In genomic region chr3:123386157-123386780, GRCm38 (mm10) we compare ENCODE assay signal across 8 mouse cellular contexts. TPM values are rescaled to one million over a fixed set of nuclear protein-coding genes. Genes with fewer than 3 reads are reported as not detected.
DNase-seq lines count a peak whose midpoint lies in the region; ATAC-seq and TF ChIP-seq lines count a peak whose summit lies in the region.
"Not testable (repeated sequence)": the region's sequence is repeated elsewhere in the genome, so short reads cannot be mapped to it uniquely, and the experiment has no call there.

No protein-coding gene starts in this region.

- DNase-seq in heart, adult 2 months; lung, adult 2 months; stomach, postnatal 0 days (ENCODE audit: low spot score): not testable (repeated sequence)
- DNase-seq in layer of hippocampus, adult 9-11 months, result peak; percentile 20

- TF ChIP-seq EP300 in heart, adult 2 months (IDR thresholded peaks at IDR 0.05; ENCODE audit: insufficient read depth, low read depth, low read length); stomach, postnatal 0 days (optimal IDR thresholded peaks at IDR 0.05): not testable (repeated sequence)

- TF ChIP-seq POLR2A in bone marrow macrophage, adult 2 months (IDR thresholded peaks at IDR 0.05; ENCODE audit: borderline replicate concordance, low read depth, low read length); heart, adult 2 months (IDR thresholded peaks at IDR 0.05; ENCODE audit: insufficient read depth, low read depth, low read length); lung, adult 2 months (IDR thresholded peaks at IDR 0.05; ENCODE audit: borderline replicate concordance, extremely low read depth, low read depth, low read length): not testable (repeated sequence)

- WGBS in embryonic facial prominence, embryonic 15.5 days, result 23% methylated on average over 12 of the region's 12 CpGs
- 17% methylated on average over 12 of the region's 12 CpGs for whole genome bisulfite sequencing in heart, adult 2 months
- 13% methylated on average over 12 of the region's 12 CpGs for WGBS in hindbrain, embryonic 16.5 days
- WGBS in lung, adult 2 months, result 25% methylated on average over 12 of the region's 12 CpGs
- WGBS in midbrain, embryonic 16.5 days, result 15% methylated on average over 12 of the region's 12 CpGs
- 16% methylated on average over 12 of the region's 12 CpGs for WGBS in stomach, postnatal 0 days

- H3K9ac ChIP-seq in embryonic facial prominence, embryonic 15.5 days, result 0 out of 2 replicates have a peak overlapping the region, but pooled peaks have one; percentile 74
- H3K9ac ChIP-seq in heart, adult 2 months (ENCODE audit: low read depth, low read length), result peak overlapping the region; percentile 39; the same call in 1 of the 2 replicates
- peak overlapping the region; percentile 53 for H3K9ac ChIP-seq in hindbrain, embryonic 16.5 days (ENCODE audit: low read depth, low read length)
- peak overlapping the region; percentile 27; the same call in 1 of the 2 replicates for H3K9ac ChIP-seq in midbrain, embryonic 16.5 days (ENCODE audit: low read depth, low read length)
- H3K9ac ChIP-seq in stomach, postnatal 0 days (ENCODE audit: low read length), result peak overlapping the region; percentile 28

- peak; percentile 49; the same call in 1 of the 2 replicates for ATAC-seq in embryonic facial prominence, embryonic 15.5 days (ENCODE audit: insufficient number of reproducible peaks, low FRiP score, low TSS enrichment, low read depth)
- ATAC-seq in hindbrain, embryonic 16.5 days, result peak; percentile 85
- peak; percentile 84 for ATAC-seq in midbrain, embryonic 16.5 days
- peak; percentile 71 for ATAC-seq in stomach, postnatal 0 days (ENCODE audit: low FRiP score, low TSS enrichment)

- peak overlapping the region; percentile 95 for H3K4me3 ChIP-seq in bone marrow macrophage, adult 2 months (ENCODE audit: insufficient read depth, low read length)
- peak overlapping the region; percentile 69 for H3K4me3 ChIP-seq in embryonic facial prominence, embryonic 15.5 days (replicated peaks)
- H3K4me3 ChIP-seq in heart, adult 2 months, result peak overlapping the region; percentile 87
- peak overlapping the region; percentile 61 for H3K4me3 ChIP-seq in hindbrain, embryonic 16.5 days (ENCODE audit: low read length)
- H3K4me3 ChIP-seq in lung, adult 2 months (replicated peaks; ENCODE audit: extremely low read depth, low read depth, low read length), result peak overlapping the region; percentile 97
- peak overlapping the region; percentile 75 for H3K4me3 ChIP-seq in midbrain, embryonic 16.5 days (ENCODE audit: low read depth, low read length)
- peak overlapping the region; percentile 74 for H3K4me3 ChIP-seq in stomach, postnatal 0 days (ENCODE audit: low read depth, low read length)

- H3K27ac ChIP-seq in bone marrow macrophage, adult 2 months (ENCODE audit: insufficient read depth, low read depth, low read length), result peak overlapping the region; percentile 47
- H3K27ac ChIP-seq in embryonic facial prominence, embryonic 15.5 days (replicated peaks), result peak overlapping the region; percentile 85
- peak overlapping the region; percentile 66 for H3K27ac ChIP-seq in heart, adult 2 months
- H3K27ac ChIP-seq in hindbrain, embryonic 16.5 days (ENCODE audit: low read depth, low read length), result peak overlapping the region; percentile 88
- H3K27ac ChIP-seq in midbrain, embryonic 16.5 days (ENCODE audit: low read length), result peak overlapping the region; percentile 92
- peak overlapping the region; percentile 77 for H3K27ac ChIP-seq in stomach, postnatal 0 days (replicated peaks)

- intact Hi-C loops in heart, adult 2 months (cut with DNase I), result loop anchor here (10.0 kb wide), 1 partner anchor 1111 kb away; the partner anchor contains the start of gene Dnttip2

- not testable (repeated sequence) for H3K27me3 ChIP-seq in embryonic facial prominence, embryonic 15.5 days; heart, adult 2 months (ENCODE audit: control insufficient read depth, insufficient read depth, low read length); hindbrain, embryonic 16.5 days (replicated peaks; ENCODE audit: control insufficient read depth, insufficient read depth, low read length); midbrain, embryonic 16.5 days (ENCODE audit: control insufficient read depth, insufficient read depth, low read depth, low read length); stomach, postnatal 0 days (ENCODE audit: control insufficient read depth, insufficient read depth, low read length)

- H3K79me2 ChIP-seq in heart, adult 2 months (replicated peaks; ENCODE audit: control insufficient read depth, insufficient read depth, low read length), result not testable (repeated sequence)

- not testable (repeated sequence) for H3K36me3 ChIP-seq in embryonic facial prominence, embryonic 15.5 days; heart, adult 2 months (ENCODE audit: control insufficient read depth, insufficient read depth, low read length); hindbrain, embryonic 16.5 days (ENCODE audit: control insufficient read depth, insufficient read depth, low read length); midbrain, embryonic 16.5 days (ENCODE audit: control insufficient read depth, insufficient read depth, low read length); stomach, postnatal 0 days (ENCODE audit: control insufficient read depth, insufficient read depth, low read length)

- peaks cover 14% of the 10 kb centered on the region for H3K4me1 ChIP-seq in bone marrow macrophage, adult 2 months (ENCODE audit: control insufficient read depth, insufficient read depth, low read length)
- peaks cover 10% of the 10 kb centered on the region; the same call in 1 of the 2 replicates for H3K4me1 ChIP-seq in embryonic facial prominence, embryonic 15.5 days
- H3K4me1 ChIP-seq in heart, adult 2 months (ENCODE audit: control insufficient read depth, insufficient read depth, low read length); lung, adult 2 months (ENCODE audit: control insufficient read depth, insufficient read depth, low read length); stomach, postnatal 0 days (replicated peaks; ENCODE audit: control insufficient read depth, insufficient read depth): not testable (repeated sequence)
- peaks cover 16% of the 10 kb centered on the region for H3K4me1 ChIP-seq in hindbrain, embryonic 16.5 days (ENCODE audit: control insufficient read depth, insufficient read depth, low read depth, low read length)
- peaks cover 20% of the 10 kb centered on the region for H3K4me1 ChIP-seq in midbrain, embryonic 16.5 days (ENCODE audit: control insufficient read depth, insufficient read depth, low read length)

- H3K9me3 ChIP-seq in embryonic facial prominence, embryonic 15.5 days (replicated peaks); hindbrain, embryonic 16.5 days (ENCODE audit: control insufficient read depth, low read length); midbrain, embryonic 16.5 days (replicated peaks; ENCODE audit: control insufficient read depth, low read length, poor library complexity, severe bottlenecking); stomach, postnatal 0 days (ENCODE audit: control insufficient read depth, low read length): not testable (repeated sequence)

- TF ChIP-seq CTCF in bone marrow macrophage, adult 2 months (IDR thresholded peaks at IDR 0.05; ENCODE audit: low read depth, low read length); heart, adult 2 months (IDR thresholded peaks at IDR 0.05); lung, adult 2 months (IDR thresholded peaks at IDR 0.05; ENCODE audit: insufficient read depth, low read length); stomach, postnatal 0 days (IDR thresholded peaks at IDR 0.05; ENCODE audit: low read depth): not testable (repeated sequence)

- H3K4me2 ChIP-seq in embryonic facial prominence, embryonic 15.5 days (replicated peaks), result peak overlapping the region; percentile 64
- H3K4me2 ChIP-seq in hindbrain, embryonic 16.5 days (ENCODE audit: low read length), result peak overlapping the region; percentile 60
- H3K4me2 ChIP-seq in midbrain, embryonic 16.5 days (ENCODE audit: low read length), result peak overlapping the region; percentile 45
- H3K4me2 ChIP-seq in stomach, postnatal 0 days (replicated peaks; ENCODE audit: low read depth), result peak overlapping the region; percentile 71

RNA-seq across cellular contexts. Expression of gene Mettl14, which starts 0.4 kb away (rescaled TPM):
- polyA plus RNA-seq in bone marrow macrophage, adult 2 months (2012; ENCODE audit: insufficient read depth, insufficient read length, missing spikeins), result 20.9 and 21.8 TPM in 2 replicates
- 22.5 and 23.5 TPM in 2 replicates for polyA plus RNA-seq in embryonic facial prominence, embryonic 15.5 days (2015; fragmentation: Nextera tagmentation; extraction: Ambion mirVana)
- total RNA-seq in heart, adult 2 months (2021), result 10 to 100 TPM; 11.6 to 13.9 TPM
- 5.4 and 7.6 TPM in 2 replicates for polyA plus RNA-seq in heart, adult 2 months (2012; rRNA removed)
- polyA plus RNA-seq in hindbrain, embryonic 16.5 days (2015; fragmentation: Nextera tagmentation; extraction: Ambion mirVana), result 21.8 and 22.3 TPM in 2 replicates
- polyA plus RNA-seq in lung, adult 2 months (2012; rRNA removed), result 3.3 and 5.7 TPM in 2 replicates
- 24.1 and 25.5 TPM in 2 replicates for polyA plus RNA-seq in midbrain, embryonic 16.5 days (2015; fragmentation: Nextera tagmentation; extraction: Ambion mirVana)
- polyA plus RNA-seq in stomach, postnatal 0 days (2015; fragmentation: Nextera tagmentation; extraction: Ambion mirVana), result 10.5 and 11.3 TPM in 2 replicates
